Mouse (Mus musculus) c-Kit-positive CD71-negative TER-119-negative erythroid progenitor cells, embryonic 14.5 days (primary cell): Measurements from ENCODE around the gene Ikzf5.
A peak's percentile ranks its signal among the peaks of the same experiment; 100 is the strongest.
"Not testable (repeated sequence)": the region's sequence is repeated elsewhere in the genome, so short reads cannot be mapped to it uniquely, and the experiment has no call there.

Source experiments
- DNase-seq: peaks from one replicate; pipeline ENCODE4 v3.0.0-alpha.2; 2013; ENCODE audit warnings: low read depth

Ikzf5 gene

GRCm38 (mm10) chr7:131410416-131411058, at the start of gene Ikzf5, which contains the start of gene Acadsb:
Gene Ikzf5, minus strand, starts transcription at chr7:131410521.
Gene Acadsb, plus strand, starts transcription at chr7:131410601.
- DNase-seq = peak; percentile 97

DNA sequence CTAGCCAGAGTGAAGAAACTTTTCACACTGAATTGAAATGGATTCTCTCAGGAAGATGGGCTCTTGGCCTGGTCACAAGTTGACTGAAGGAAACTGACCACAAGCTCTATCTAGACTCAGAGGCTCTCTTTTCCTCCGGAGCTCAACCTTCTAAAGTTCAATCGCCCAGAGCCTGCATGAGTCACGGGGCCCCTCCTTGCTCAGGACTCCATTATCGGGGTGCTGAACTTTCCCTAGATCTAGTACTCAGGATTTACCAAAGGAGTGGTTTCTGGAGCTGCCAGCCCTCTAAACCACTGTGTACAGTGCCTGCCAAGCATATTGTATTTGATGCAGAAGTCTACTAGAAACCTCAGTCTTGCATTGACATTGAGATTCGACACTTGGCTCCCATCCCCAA, 46.4 kb upstream of the Ikzf5 start:
- no peak for DNase-seq

DNA sequence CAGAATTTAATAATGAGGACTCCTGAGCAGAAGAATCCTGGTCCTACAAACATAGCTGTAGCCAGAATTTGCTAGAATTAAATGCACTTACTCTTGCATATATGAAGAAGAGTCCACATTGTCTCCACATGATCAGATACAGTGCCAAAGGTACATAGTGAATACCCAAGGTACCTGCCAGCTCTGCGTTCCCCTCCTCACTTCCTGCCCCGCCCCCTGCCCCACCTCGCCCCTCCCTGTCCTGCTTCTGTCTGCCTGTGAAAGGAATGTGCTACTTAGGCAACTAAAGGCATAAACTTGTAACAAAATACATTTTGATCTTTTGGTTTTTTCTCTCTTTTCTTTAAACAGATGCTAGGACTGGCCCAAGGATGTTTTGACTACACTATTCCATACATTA, 26.7 kb upstream of the Ikzf5 start:
- DNase-seq = no peak

- DNase-seq = no peak
Observed at GRCm38 (mm10) chr7:131434276-131434675, 24.0 kb upstream of the Ikzf5 start.

DNA sequence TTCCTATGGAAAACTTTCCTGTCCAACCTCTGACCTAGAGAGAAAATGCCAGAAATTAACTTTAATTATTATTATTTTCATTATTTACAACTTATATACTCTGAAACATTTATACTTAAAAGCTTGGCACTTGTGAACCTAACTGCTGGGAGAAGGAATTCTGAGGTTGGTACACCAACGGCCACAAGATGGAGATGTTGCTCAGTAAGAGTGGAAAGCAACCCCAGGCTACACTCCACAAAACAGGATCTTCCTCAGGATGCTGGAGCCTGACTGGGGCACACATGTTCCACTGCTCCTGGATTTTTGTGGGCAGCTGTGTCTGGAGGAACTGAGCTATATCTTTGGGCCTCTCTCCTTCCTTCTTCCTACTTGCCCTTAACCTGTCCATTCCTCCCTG, 21.9 kb upstream of the Ikzf5 start:
- no peak for DNase-seq

DNA sequence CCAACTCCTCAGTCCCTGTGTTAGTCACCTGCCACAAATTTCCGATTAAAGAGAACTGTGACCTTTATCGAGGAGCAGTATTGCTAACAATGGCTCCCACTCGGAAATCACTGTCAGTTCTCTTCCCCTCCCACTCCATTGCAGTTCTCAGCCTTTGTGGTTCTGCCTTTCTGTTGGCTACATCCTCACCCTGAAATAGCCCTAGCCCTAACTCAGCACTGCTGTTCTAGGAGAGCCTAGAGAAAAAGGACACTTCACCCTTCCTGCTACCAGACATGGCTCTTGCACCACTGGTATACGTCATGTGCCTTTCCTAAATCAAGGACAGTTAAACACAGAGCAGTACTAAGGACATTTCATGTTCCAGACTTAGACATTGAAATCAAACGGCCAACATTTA, 17.0 kb upstream of the Ikzf5 start:
- no peak for DNase-seq

DNA sequence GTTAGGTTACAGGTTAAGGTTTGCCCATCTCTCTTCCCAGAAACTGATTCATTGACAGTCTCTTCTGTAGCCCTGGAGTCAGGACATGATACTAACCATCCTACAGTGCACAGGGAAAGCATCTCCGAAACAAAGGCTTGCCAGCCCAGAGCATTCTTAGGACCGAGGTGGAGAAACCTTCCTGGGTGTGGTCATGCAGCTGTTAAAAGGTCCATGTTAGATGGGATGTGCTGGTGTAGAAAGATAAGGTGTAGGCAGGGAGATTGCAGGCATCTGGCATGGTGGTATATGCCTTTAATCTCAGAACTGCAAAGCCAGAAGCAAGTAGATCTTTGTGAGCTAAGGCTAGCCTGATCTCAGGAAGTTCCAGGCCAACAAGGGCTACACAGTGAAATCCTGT, 14.6 kb upstream of the Ikzf5 start:
- DNase-seq = peak; percentile 6

DNA sequence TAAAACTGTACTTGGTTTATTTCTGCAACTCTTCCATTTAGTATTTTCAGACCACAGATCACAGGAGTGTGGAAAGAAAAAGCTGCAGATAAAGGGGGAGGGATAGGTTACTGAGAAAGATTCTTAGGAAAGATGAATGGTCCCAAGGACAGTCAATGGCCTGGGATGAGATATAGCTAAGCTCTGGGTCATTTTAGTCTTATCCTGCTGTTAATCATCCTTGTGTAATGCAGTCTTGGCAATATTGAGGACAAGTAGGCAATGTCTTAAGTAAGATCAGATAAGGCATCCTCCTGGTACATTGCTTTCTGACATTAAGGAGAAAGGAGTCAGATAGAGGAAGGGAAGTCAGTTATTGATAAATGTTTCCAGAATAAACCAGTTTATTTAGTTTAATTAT, 7.3 kb upstream of the Ikzf5 start:
- DNase-seq = no peak

- DNase-seq = not testable (repeated sequence)
Observed at GRCm38 (mm10) chr7:131416742-131417141, 6.4 kb upstream of the Ikzf5 start.

GRCm38 (mm10) chr7:131411941-131412270, 1.6 kb upstream of the Ikzf5 start:
- DNase-seq = no peak

GRCm38 (mm10) chr7:131411221-131411940, 1.1 kb upstream of the Ikzf5 start:
- DNase-seq = no peak

- no peak for DNase-seq
Observed at GRCm38 (mm10) chr7:131409988-131410385, 334 bp downstream of the Ikzf5 start.

DNA sequence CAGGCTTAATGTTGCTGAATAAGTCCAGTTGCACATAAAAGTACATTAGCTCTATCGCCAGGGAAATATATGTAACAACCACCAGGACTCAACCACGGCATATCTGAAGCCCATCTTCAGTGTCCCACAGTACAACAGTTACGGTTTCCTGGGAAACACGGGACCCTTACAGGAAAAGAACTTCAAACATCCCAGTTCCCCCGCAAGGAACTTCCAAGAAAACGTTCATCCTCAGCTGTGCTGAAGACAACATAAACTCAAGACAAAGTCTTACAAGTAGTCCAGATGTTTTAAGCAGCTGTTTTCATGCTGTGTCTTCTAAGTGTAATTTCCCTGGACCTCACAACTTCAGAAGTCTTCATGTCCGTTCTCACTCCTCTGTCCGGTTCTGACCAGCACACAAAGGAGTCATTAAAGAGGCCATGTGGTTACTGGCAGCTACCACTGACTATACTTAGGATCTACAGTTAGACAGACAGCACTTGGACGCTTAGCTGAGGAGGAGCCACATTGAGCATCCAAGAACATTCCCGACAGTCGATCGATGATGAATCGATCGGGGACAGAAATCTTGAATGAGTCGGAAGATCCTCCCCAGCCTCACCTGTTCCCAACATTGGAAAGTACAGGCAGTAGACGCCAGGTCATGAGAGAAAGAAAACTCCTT, 867 bp downstream of the Ikzf5 start:
- DNase-seq = peak; percentile 13

- DNase-seq = not testable (repeated sequence)
Observed at GRCm38 (mm10) chr7:131391761-131392160, 18.6 kb downstream of the Ikzf5 start.

- DNase-seq = no peak
Observed at GRCm38 (mm10) chr7:131371880-131372651, 38.3 kb downstream of the Ikzf5 start.

DNA sequence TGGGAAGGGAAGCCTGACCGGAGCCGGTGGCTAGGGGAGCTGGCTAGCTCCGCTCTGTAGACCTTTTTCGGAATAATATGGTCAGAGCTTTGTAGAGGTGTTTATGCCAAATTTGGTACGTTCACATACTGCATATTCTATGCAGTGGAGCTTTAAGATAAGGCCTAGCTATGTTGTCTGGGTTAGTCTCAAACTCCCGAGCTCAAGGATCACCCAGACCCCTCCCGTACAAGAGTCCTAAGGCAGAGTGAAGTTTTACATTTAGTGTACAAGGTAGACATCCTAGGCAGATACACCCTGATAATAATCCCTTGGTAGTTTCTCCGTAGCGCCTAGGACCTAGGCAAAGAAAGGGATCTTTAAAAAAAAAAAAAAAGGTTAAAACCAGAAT, 38.9 kb downstream of the Ikzf5 start:
- DNase-seq = no peak

- DNase-seq = peak; percentile 75
Observed at GRCm38 (mm10) chr7:131370648-131371469, 39.5 kb downstream of the Ikzf5 start, which contains the start of gene Pstk. Gene Pstk, plus strand, starts transcription at chr7:131371141.

- DNase-seq = no peak
Observed at GRCm38 (mm10) chr7:131364131-131364530, 46.2 kb downstream of the Ikzf5 start.

GRCm38 (mm10) chr7:131362615-131363300, 47.6 kb downstream of the Ikzf5 start, which contains the start of gene 2310057M21Rik:
Gene 2310057M21Rik, minus strand, starts transcription at chr7:131362759.
- DNase-seq = peak; percentile 90

DNA sequence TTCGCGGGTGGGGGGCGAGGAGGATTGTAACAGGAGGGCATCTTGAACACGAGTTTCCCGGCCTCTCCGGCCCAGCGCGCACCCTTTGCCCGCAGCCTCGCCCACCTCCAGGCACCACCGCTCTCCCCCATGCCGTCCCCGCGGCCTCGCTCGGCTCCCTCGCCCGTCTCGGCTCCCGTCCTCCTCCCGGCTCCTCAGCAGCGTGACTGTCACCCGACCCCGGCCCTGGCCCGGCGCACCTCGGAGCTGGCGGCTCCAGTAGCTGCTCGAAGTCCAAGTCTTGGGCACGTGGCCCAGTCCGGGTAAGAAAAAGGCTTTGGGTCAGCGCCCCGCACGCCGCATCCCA, 48.1 kb downstream of the Ikzf5 start:
- no peak for DNase-seq

- no peak for DNase-seq
Observed at GRCm38 (mm10) chr7:131356105-131356504, 54.2 kb downstream of the Ikzf5 start.
